Mouse (Mus musculus): ENCODE results near the gene Emp1.

DNA sequence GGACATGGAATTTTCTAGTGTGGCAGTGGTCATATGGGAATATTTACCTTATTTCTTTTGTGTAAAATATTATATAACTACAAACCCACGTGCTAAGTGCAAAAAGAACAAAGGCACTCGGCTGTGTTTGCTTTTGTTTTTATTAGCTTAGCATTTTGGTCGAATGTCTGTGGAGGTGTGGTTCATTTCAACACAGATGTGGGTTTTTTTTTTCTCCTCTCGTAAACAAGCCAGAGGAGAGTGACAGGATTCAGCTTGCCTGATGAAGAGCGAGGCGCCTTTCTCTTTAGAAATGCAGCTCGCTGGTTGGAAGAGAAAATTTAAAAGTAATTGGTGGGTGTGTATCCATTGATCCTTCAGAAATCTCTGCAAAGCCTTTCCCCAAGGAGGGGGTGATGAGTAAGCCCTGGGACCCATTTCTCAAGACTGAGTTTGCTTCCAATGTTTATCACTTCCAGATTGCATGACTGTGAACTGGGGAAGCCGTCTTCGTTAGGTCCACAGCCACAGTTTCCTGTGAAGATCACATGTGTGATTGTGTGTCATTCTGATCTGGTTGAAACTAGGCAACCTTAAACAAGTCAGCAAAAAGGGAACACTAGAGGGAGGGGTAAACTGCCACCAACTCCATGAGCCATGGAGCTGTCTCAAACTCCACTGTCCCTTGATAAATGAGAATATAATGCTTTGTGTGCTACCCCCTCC is 1.8 kb downstream of the Emp1 start:
- TF ChIP-seq CTCF (IDR thresholded peaks at IDR 0.05), result no peak
- TF ChIP-seq EP300 (IDR thresholded peaks at IDR 0.05), result peak; percentile 21; the same call in 1 of the 2 replicates
